Mouse (Mus musculus) monocyte, adult 2 months (primary cell): ENCODE data around the gene Card10.

ENCODE experiments used
- DNase-seq, 2 experiments: peaks; one replicate each; pipeline ENCODE4 v3.0.0; 2022; ENCODE audit warnings: low spot score in 2 of 2, low read depth in 1 of 2

Card10 gene

GRCm38 (mm10) chr15:78834233-78835005 is 31.6 kb upstream of the Card10 start:
- no peak for DNase-seq

GRCm38 (mm10) chr15:78833582-78833981 is 30.7 kb upstream of the Card10 start:
- no peak for DNase-seq

GRCm38 (mm10) chr15:78832701-78833123 is 29.9 kb upstream of the Card10 start:
- no peak for DNase-seq

- no peak for DNase-seq
Observed at GRCm38 (mm10) chr15:78831720-78832657, 29.1 kb upstream of the Card10 start.

- DNase-seq: no peak
Observed at GRCm38 (mm10) chr15:78830742-78831719, 28.2 kb upstream of the Card10 start.

GRCm38 (mm10) chr15:78829636-78830035 is 26.8 kb upstream of the Card10 start:
- no peak for DNase-seq

GRCm38 (mm10) chr15:78828315-78828714 is 25.5 kb upstream of the Card10 start:
- no peak for DNase-seq

GRCm38 (mm10) chr15:78826213-78827204 is 23.7 kb upstream of the Card10 start:
- peak in 1 of 2 experiments; percentile 38 for DNase-seq

- no peak for DNase-seq
Observed at GRCm38 (mm10) chr15:78816074-78816391, 13.2 kb upstream of the Card10 start.

GRCm38 (mm10) chr15:78815314-78816073 is 12.7 kb upstream of the Card10 start:
- peak in 1 of 2 experiments; percentile 45 for DNase-seq

GRCm38 (mm10) chr15:78813603-78814002 is 10.8 kb upstream of the Card10 start:
- DNase-seq: no peak

GRCm38 (mm10) chr15:78810146-78810545 is 7.3 kb upstream of the Card10 start:
- DNase-seq: peak; percentile 58 to 71

- no peak for DNase-seq
Observed at GRCm38 (mm10) chr15:78809739-78810138, 6.9 kb upstream of the Card10 start.

GRCm38 (mm10) chr15:78808980-78809379 is 6.1 kb upstream of the Card10 start:
- DNase-seq: no peak

GRCm38 (mm10) chr15:78807141-78807540 is 4.3 kb upstream of the Card10 start:
- DNase-seq: no peak

- no peak for DNase-seq
Observed at GRCm38 (mm10) chr15:78806614-78807013, 3.8 kb upstream of the Card10 start.

- no peak for DNase-seq
Observed at GRCm38 (mm10) chr15:78805351-78805750, 2.5 kb upstream of the Card10 start.

GRCm38 (mm10) chr15:78804326-78804725 is 1.5 kb upstream of the Card10 start:
- DNase-seq: no peak

- no peak for DNase-seq
Observed at GRCm38 (mm10) chr15:78803499-78803900, 658 bp upstream of the Card10 start.
